Mouse (Mus musculus): Measurements from ENCODE around the gene Copz1.

Gene Copz1

GRCm38 (mm10) chr15:103310365-103310910, 37.9 kb downstream of the Copz1 start, which contains the start of gene Gpr84:
TSS of gene Gpr84 (minus strand) at chr15:103310612.
- no peak for DNase-seq (ENCODE audit: low read depth)

GRCm38 (mm10) chr15:103313495-103314095, 41.1 kb downstream of the Copz1 start:
- DNase-seq (ENCODE audit: low read depth): peak; percentile 83

GRCm38 (mm10) chr15:103314181-103314580, 41.7 kb downstream of the Copz1 start:
- DNase-seq (ENCODE audit: low read depth): no peak

- DNase-seq (ENCODE audit: low read depth): peak; percentile 36
Measured at GRCm38 (mm10) chr15:103315011-103315502, 42.5 kb downstream of the Copz1 start.

GRCm38 (mm10) chr15:103315979-103316776, 43.7 kb downstream of the Copz1 start:
- DNase-seq (ENCODE audit: low read depth): no peak

GRCm38 (mm10) chr15:103317120-103317519, 44.6 kb downstream of the Copz1 start:
- DNase-seq (ENCODE audit: low read depth): no peak

- no peak for DNase-seq (ENCODE audit: low read depth)
Measured at GRCm38 (mm10) chr15:103317731-103318130, 45.2 kb downstream of the Copz1 start.

GRCm38 (mm10) chr15:103318201-103318816, 45.8 kb downstream of the Copz1 start:
- DNase-seq (ENCODE audit: low read depth): no peak

- peak; percentile 50 for DNase-seq (ENCODE audit: low read depth)
Measured at GRCm38 (mm10) chr15:103321076-103321475, 48.6 kb downstream of the Copz1 start.

GRCm38 (mm10) chr15:103322396-103322795, 49.9 kb downstream of the Copz1 start:
- no peak for DNase-seq (ENCODE audit: low read depth)

GRCm38 (mm10) chr15:103323070-103323454, 50.5 kb downstream of the Copz1 start:
- no peak for DNase-seq (ENCODE audit: low read depth)

GRCm38 (mm10) chr15:103323455-103324247, 51.1 kb downstream of the Copz1 start:
- peak; percentile 89 for DNase-seq (ENCODE audit: low read depth)

GRCm38 (mm10) chr15:103333081-103333615, 60.6 kb downstream of the Copz1 start:
- no peak for DNase-seq (ENCODE audit: low read depth)

GRCm38 (mm10) chr15:103333738-103334137, 61.2 kb downstream of the Copz1 start:
- DNase-seq (ENCODE audit: low read depth): no peak

GRCm38 (mm10) chr15:103334194-103334593, 61.7 kb downstream of the Copz1 start:
- DNase-seq (ENCODE audit: low read depth): no peak

- DNase-seq (ENCODE audit: low read depth): no peak
Measured at GRCm38 (mm10) chr15:103335040-103335439, 62.5 kb downstream of the Copz1 start.

GRCm38 (mm10) chr15:103335488-103336235, 63.1 kb downstream of the Copz1 start:
- DNase-seq (ENCODE audit: low read depth): no peak

- DNase-seq (ENCODE audit: low read depth): no peak
Measured at GRCm38 (mm10) chr15:103336996-103337667, 64.6 kb downstream of the Copz1 start.

- DNase-seq (ENCODE audit: low read depth): no peak
Measured at GRCm38 (mm10) chr15:103338829-103339165, 66.3 kb downstream of the Copz1 start.

All from induced T-regulatory cell, adult 2 months (primary cell).